Mouse (Mus musculus) Patski (cell line): ENCODE measurements around the gene Ankrd23. TPM values are rescaled to one million over a fixed set of nuclear protein-coding genes. Genes with fewer than 3 reads are reported as not detected.
A peak's percentile ranks its signal among the peaks of the same experiment; 100 is the strongest.

Source experiments
- ATAC-seq: fragments of 100-300 bp; one replicate; pipeline ENCODE4 v1.8.0; 2021
- CTCF ChIA-PET: fragments of 350-600 bp; sonication (Branson Sonifier 250); formaldehyde crosslinking; loops from one replicate; lab custom pipeline; 2022; ENCODE audit warnings: inconsistent platforms; lab: Charles Lee
- POLR2A ChIA-PET: fragments of 350-600 bp; sonication (Branson Sonifier 250); formaldehyde crosslinking; loops from one replicate; lab custom pipeline; 2022; ENCODE audit warnings: antibody characterized with exemption, inconsistent platforms; lab: Charles Lee
- DNase-seq: peaks from one replicate; pipeline ENCODE4 v3.0.0-alpha.2; 2011; ENCODE audit warnings: low read depth, low spot score
- H3K27me3 ChIP-seq: fragments of 371-371 bp; one replicate; pipeline ENCODE4 v1.5.1; 2021
- CTCF ChIP-seq: fragments of 100-300 bp; IDR thresholded peaks from one replicate; pipeline ENCODE4 v1.5.1; 2021
- in situ Hi-C: fragments of 300-500 bp; cut with MboI; formaldehyde crosslinking; loops from 3 replicates; pipeline ENCODE4 v1.11.1; 2018; ENCODE audit warnings: low pct_unique_long_range_greater_than_20kb, mixed read lengths
- polyA plus RNA-seq: library from polyadenylated mRNA; unstranded; gene quantifications from one replicate; pipeline ENCODE4 v1.2.3, GENCODE M21; 2021

The Ankrd23 gene
- polyA plus RNA-seq, 1 experiment from 2014 or later, result 8.2 TPM

GRCm38 (mm10) chr1:36534595-36535058, 2.1 kb downstream of the Ankrd23 start:
- DNase-seq, result no peak
- POLR2A ChIA-PET, result interaction anchor here (0.7 kb wide), 2 partner anchors 23 to 195 kb away, joined by 3 read pairs; partner anchors contain the start of gene Sema4c
- in situ Hi-C loops, result no loop called here
- ATAC-seq, result peak; percentile 63
- TF ChIP-seq CTCF, result no peak
- CTCF ChIA-PET, result interaction anchor here (0.9 to 1.1 kb wide), 2 partner anchors 12 to 13 kb away, joined by 3 read pairs; partner anchors contain the start of gene Ankrd39
- H3K27me3 ChIP-seq, result no peaks in the 10 kb centered on the region

- no peak for ATAC-seq
- ChIA-PET POLR2A (interaction anchor here (0.7 kb wide), 1 partner anchor 15 kb away, joined by 3 read pairs; no protein-coding TSS in a partner anchor), CTCF (interaction anchor here (1.2 to 1.3 kb wide), 2 partner anchors 14 to 31 kb away, joined by 3 to 4 read pairs; partner anchors contain the start of gene Ankrd39)
- H3K27me3 ChIP-seq, result no peaks in the 10 kb centered on the region
- TF ChIP-seq CTCF, result no peak
- in situ Hi-C loops, result no loop called here
- no peak for DNase-seq
These were observed 3.1 kb downstream of the Ankrd23 start for GRCm38 (mm10) chr1:36533546-36533945.

GRCm38 (mm10) chr1:36531461-36531860, 5.2 kb downstream of the Ankrd23 start:
- no peaks in the 10 kb centered on the region for H3K27me3 ChIP-seq
- ATAC-seq (no peak), DNase-seq (no peak)
- no peak for TF ChIP-seq CTCF
- ChIA-PET POLR2A (interaction anchor here (0.6 kb wide), 1 partner anchor 35 kb away, joined by 3 read pairs; no protein-coding TSS in a partner anchor), CTCF (no interaction called here)
- in situ Hi-C loops, result no loop called here

GRCm38 (mm10) chr1:36530962-36531361, 5.7 kb downstream of the Ankrd23 start:
- in situ Hi-C loops, result no loop called here
- ChIA-PET CTCF (interaction anchor here (1.0 kb wide), 1 partner anchor 25 kb away, joined by 3 read pairs; no protein-coding TSS in a partner anchor), POLR2A (no interaction called here)
- DNase-seq, result no peak
- no peaks in the 10 kb centered on the region for H3K27me3 ChIP-seq
- no peak for ATAC-seq
- no peak for TF ChIP-seq CTCF

- ChIA-PET POLR2A (no interaction called here), CTCF (interaction anchor here (1.0 kb wide), 1 partner anchor 25 kb away, joined by 3 read pairs; no protein-coding TSS in a partner anchor)
- ATAC-seq (no peak), DNase-seq (no peak)
- TF ChIP-seq CTCF, result no peak
- H3K27me3 ChIP-seq, result no peaks in the 10 kb centered on the region
- in situ Hi-C loops, result no loop called here
These were observed 6.2 kb downstream of the Ankrd23 start for GRCm38 (mm10) chr1:36530485-36530884.

- TF ChIP-seq CTCF, result no peak
- ATAC-seq (no peak), DNase-seq (no peak)
- H3K27me3 ChIP-seq, result no peaks in the 10 kb centered on the region
- ChIA-PET CTCF (interaction anchor here (1.0 kb wide), 1 partner anchor 26 kb away, joined by 3 read pairs; no protein-coding TSS in a partner anchor), POLR2A (no interaction called here)
- in situ Hi-C loops, result no loop called here
These were observed 6.8 kb downstream of the Ankrd23 start for GRCm38 (mm10) chr1:36529875-36530274.

- ChIA-PET POLR2A (no interaction called here), CTCF (no interaction called here)
- no peak for TF ChIP-seq CTCF
- ATAC-seq (no peak), DNase-seq (no peak)
- H3K27me3 ChIP-seq, result no peaks in the 10 kb centered on the region
- in situ Hi-C loops, result no loop called here
These were observed 7.4 kb downstream of the Ankrd23 start for GRCm38 (mm10) chr1:36529274-36529673.

- POLR2A ChIA-PET, result no interaction called here
- DNase-seq, result no peak
- CTCF ChIA-PET, result no interaction called here
- in situ Hi-C loops, result no loop called here
- no peaks in the 10 kb centered on the region for H3K27me3 ChIP-seq
- TF ChIP-seq CTCF, result no peak
- no peak for ATAC-seq
These were observed 8.3 kb downstream of the Ankrd23 start for GRCm38 (mm10) chr1:36528351-36528750.

- no peaks in the 10 kb centered on the region for H3K27me3 ChIP-seq
- TF ChIP-seq CTCF, result no peak
- POLR2A ChIA-PET, result no interaction called here
- DNase-seq, result no peak
- CTCF ChIA-PET, result no interaction called here
- no peak for ATAC-seq
- in situ Hi-C loops, result no loop called here
These were observed 9.8 kb downstream of the Ankrd23 start for GRCm38 (mm10) chr1:36526903-36527302.

GRCm38 (mm10) chr1:36525774-36526173, 10.9 kb downstream of the Ankrd23 start:
- POLR2A ChIA-PET, result no interaction called here

GRCm38 (mm10) chr1:36524058-36524457, 12.6 kb downstream of the Ankrd23 start:
- ChIA-PET POLR2A (no interaction called here), CTCF (interaction anchor here (1.1 to 1.4 kb wide), 2 partner anchors 20 to 23 kb away, joined by 3 to 5 read pairs; partner anchors contain the start of gene Ankrd39)
- TF ChIP-seq CTCF, result no peak
- ATAC-seq (no peak), DNase-seq (no peak)
- H3K27me3 ChIP-seq, result no peaks in the 10 kb centered on the region
- in situ Hi-C loops, result no loop called here

More at GRCm38 (mm10) chr1:36525774-36526173, 10.9 kb downstream of the Ankrd23 start:
- H3K27me3 ChIP-seq, result no peaks in the 10 kb centered on the region
- ATAC-seq, result no peak
- TF ChIP-seq CTCF, result no peak
- in situ Hi-C loops, result no loop called here
- DNase-seq, result no peak
- CTCF ChIA-PET, result no interaction called here
